In the genomic region with DNA sequence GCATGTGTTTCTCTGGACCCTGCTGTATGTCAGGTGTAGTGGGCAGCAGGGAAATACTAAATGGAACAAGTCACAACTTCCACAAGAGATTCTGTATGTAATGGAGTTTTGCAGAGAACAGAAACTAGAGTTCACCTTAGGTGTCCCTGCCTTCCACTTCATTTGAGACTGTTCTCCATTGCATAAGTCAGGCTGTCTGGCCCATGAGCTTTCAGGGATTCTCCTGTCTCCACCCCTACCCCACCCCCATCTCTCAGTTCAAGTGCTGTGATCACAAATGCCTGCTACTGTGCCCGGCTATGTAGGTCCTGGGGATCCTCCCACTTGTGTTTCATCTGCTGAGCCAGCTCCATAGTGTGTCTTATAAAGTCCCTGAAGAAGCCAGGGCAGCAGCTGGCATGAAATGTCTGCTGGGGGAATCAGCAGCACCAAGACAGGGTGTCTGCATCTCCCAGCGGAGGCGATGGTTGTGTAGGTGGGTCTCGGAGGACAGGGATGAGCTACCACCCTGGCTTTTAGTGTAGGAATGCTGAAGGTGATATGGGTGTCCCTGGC, we compare ENCODE assay signal across 23 mouse cellular contexts. TPM values are rescaled to one million over a fixed set of nuclear protein-coding genes. Genes with fewer than 3 reads are reported as not detected.
DNase-seq lines count a peak whose midpoint lies in the region; ATAC-seq and TF ChIP-seq lines count a peak whose summit lies in the region.
"Had no signal": no experiment of that assay in that cellular context is flagged by ENCODE, and none has a peak within 500 bp of the region (broad histone marks: within the 10 kb centered on the region; RNA-seq: fewer than 3 reads in every experiment).

No protein-coding gene starts in this region.

- H3K36me3 ChIP-seq in lung, postnatal 0 days (ENCODE audit: insufficient read depth, low read length), result peaks cover 2% of the 10 kb centered on the region
- H3K36me3 ChIP-seq in midbrain, embryonic 14.5 days (ENCODE audit: control insufficient read depth, insufficient read depth, low read length), result peaks cover 44% of the 10 kb centered on the region
- H3K36me3 ChIP-seq in hindbrain, embryonic 11.5 days (ENCODE audit: control insufficient read depth, insufficient read depth, low read length), result peaks cover 3% of the 10 kb centered on the region; the same call in 1 of the 2 replicates

- no peaks in the 10 kb centered on the region; the same call in 1 of the 2 replicates for H3K4me1 ChIP-seq in lung, postnatal 0 days (ENCODE audit: insufficient read depth, low read depth, low read length)
- H3K4me1 ChIP-seq in midbrain, embryonic 14.5 days (ENCODE audit: control insufficient read depth, insufficient read depth, low read length), result no peaks in the 10 kb centered on the region
- no peaks in the 10 kb centered on the region for H3K4me1 ChIP-seq in hindbrain, embryonic 11.5 days (replicated peaks; ENCODE audit: control insufficient read depth, insufficient read depth, low read length)
- H3K4me1 ChIP-seq: embryonic facial prominence, embryonic 10.5 days had no signal

- H3K27ac ChIP-seq in lung, postnatal 0 days (ENCODE audit: low read length), result no peak overlapping the region
- no peak overlapping the region for H3K27ac ChIP-seq in midbrain, embryonic 14.5 days (replicated peaks; ENCODE audit: low read depth, low read length)
- no peak overlapping the region for H3K27ac ChIP-seq in hindbrain, embryonic 11.5 days (ENCODE audit: low read depth, low read length)
- H3K27ac ChIP-seq: embryonic facial prominence, embryonic 10.5 days; liver, embryonic 14.5 days; macrophage; neural tube, embryonic 13.5 days had no signal

- ATAC-seq in lung, postnatal 0 days, result 0 out of 2 replicates have a peak, but pooled peaks have one; percentile 23
- no peak for ATAC-seq in midbrain, embryonic 14.5 days (ENCODE audit: low FRiP score, low TSS enrichment)
- no peak for ATAC-seq in hindbrain, embryonic 11.5 days (ENCODE audit: low FRiP score)

- no peak for TF ChIP-seq EP300 in lung, postnatal 0 days (IDR thresholded peaks at IDR 0.05)

- peak; percentile 13 to 15 for DNase-seq in layer of hippocampus, adult 18-20 months (ENCODE audit: low spot score in 2 of 2)
- no peak for DNase-seq in layer of hippocampus, postnatal 14 days (ENCODE audit: low spot score in 2 of 2)
- DNase-seq in lung, postnatal 0 days (ENCODE audit: low spot score), result no peak
- DNase-seq in lung, postnatal 14 days, result no peak
- DNase-seq in Muller cell, postnatal 12 days (ENCODE audit: inconsistent ontology term), result peak; percentile 25
- DNase-seq in brain, adult 2 months (ENCODE audit: low read depth, low spot score), result peak; percentile 71
- no peak for DNase-seq in midbrain, embryonic 14.5 days
- DNase-seq in hindbrain, embryonic 11.5 days (ENCODE audit: low spot score), result no peak
- DNase-seq: adrenal gland, adult 2 months; cerebellum, adult 9-10 months; kidney, adult 18-20 months; kidney, postnatal 10 days; spleen, adult 18-20 months; thymus, postnatal 4 days had no signal

- H3K9me3 ChIP-seq in lung, postnatal 0 days (ENCODE audit: low read length), result no peaks in the 10 kb centered on the region
- no peaks in the 10 kb centered on the region for H3K9me3 ChIP-seq in midbrain, embryonic 14.5 days (ENCODE audit: control insufficient read depth, low read length)
- no peaks in the 10 kb centered on the region for H3K9me3 ChIP-seq in hindbrain, embryonic 11.5 days (ENCODE audit: control insufficient read depth, low read length)
- H3K9me3 ChIP-seq: embryonic facial prominence, embryonic 10.5 days; neural tube, embryonic 13.5 days had no signal

- TF ChIP-seq CTCF in lung, postnatal 0 days (IDR thresholded peaks at IDR 0.05), result no peak

- WGBS in lung, postnatal 0 days, result 85% methylated on average over 4 of the region's 4 CpGs
- WGBS in midbrain, embryonic 14.5 days, result 90% methylated on average over 4 of the region's 4 CpGs
- WGBS in hindbrain, embryonic 11.5 days, result 94% methylated on average over 4 of the region's 4 CpGs

- no peak overlapping the region for H3K4me2 ChIP-seq in lung, postnatal 0 days (replicated peaks; ENCODE audit: low read depth, low read length)
- no peak overlapping the region for H3K4me2 ChIP-seq in midbrain, embryonic 14.5 days (ENCODE audit: low read length)
- no peak overlapping the region for H3K4me2 ChIP-seq in hindbrain, embryonic 11.5 days (replicated peaks; ENCODE audit: low read depth, low read length)
- H3K4me2 ChIP-seq: midbrain, embryonic 11.5 days; neural tube, embryonic 13.5 days had no signal

- H3K27me3 ChIP-seq in lung, postnatal 0 days (replicated peaks; ENCODE audit: insufficient read depth, low read length), result no peaks in the 10 kb centered on the region
- H3K27me3 ChIP-seq in midbrain, embryonic 14.5 days (ENCODE audit: control insufficient read depth, insufficient read depth, low read length), result no peaks in the 10 kb centered on the region
- H3K27me3 ChIP-seq in hindbrain, embryonic 11.5 days (ENCODE audit: control insufficient read depth, insufficient read depth, low read length), result no peaks in the 10 kb centered on the region
- H3K27me3 ChIP-seq: neural tube, embryonic 13.5 days had no signal

- H3K4me3 ChIP-seq in lung, postnatal 0 days (ENCODE audit: low read depth, low read length), result no peak overlapping the region
- H3K4me3 ChIP-seq in midbrain, embryonic 14.5 days (replicated peaks; ENCODE audit: low read depth, low read length), result no peak overlapping the region
- H3K4me3 ChIP-seq in hindbrain, embryonic 11.5 days (ENCODE audit: low read depth, low read length), result no peak overlapping the region
- H3K4me3 ChIP-seq: embryonic facial prominence, embryonic 10.5 days; neural tube, embryonic 13.5 days had no signal

- no peak overlapping the region for H3K9ac ChIP-seq in lung, postnatal 0 days (replicated peaks; ENCODE audit: low read depth)
- H3K9ac ChIP-seq in midbrain, embryonic 14.5 days (replicated peaks; ENCODE audit: low read length), result no peak overlapping the region
- no peak overlapping the region for H3K9ac ChIP-seq in hindbrain, embryonic 11.5 days (ENCODE audit: low read depth, low read length)
- H3K9ac ChIP-seq: liver, embryonic 14.5 days; neural tube, embryonic 13.5 days had no signal

RNA-seq across cellular contexts. Expression of gene Kdelr2, which starts 7.3 kb away (rescaled TPM):
- 10 to 100 TPM; 35.3 to 38.9 TPM for total RNA-seq in layer of hippocampus, adult 18-20 months (2021)
- total RNA-seq in layer of hippocampus, postnatal 14 days (2021), result 10 to 100 TPM; 42.9 to 49.7 TPM
- 233 and 242 TPM in 2 replicates for polyA plus RNA-seq in lung, postnatal 0 days (2015; fragmentation: Nextera tagmentation; extraction: Ambion mirVana)
- polyA plus RNA-seq in midbrain, embryonic 14.5 days (2014; fragmentation: Nextera tagmentation; extraction: Ambion mirVana), result 134 and 139 TPM in 2 replicates
- polyA plus RNA-seq in hindbrain, embryonic 11.5 days (2014; fragmentation: Nextera tagmentation; extraction: Ambion mirVana), result 189 and 202 TPM in 2 replicates

RNA-seq across cellular contexts. Expression of gene Daglb, which starts 53.5 kb away (rescaled TPM):
- 10 to 100 TPM; 29.1 TPM for total RNA-seq in layer of hippocampus, adult 18-20 months (2021)
- 10 to 100 TPM; 22.8 to 22.9 TPM for total RNA-seq in layer of hippocampus, postnatal 14 days (2021)
- polyA plus RNA-seq in lung, postnatal 0 days (2015; fragmentation: Nextera tagmentation; extraction: Ambion mirVana), result 5.9 and 6.0 TPM in 2 replicates
- 17.6 and 17.8 TPM in 2 replicates for polyA plus RNA-seq in midbrain, embryonic 14.5 days (2014; fragmentation: Nextera tagmentation; extraction: Ambion mirVana)
- 10.2 and 12.2 TPM in 2 replicates for polyA plus RNA-seq in hindbrain, embryonic 11.5 days (2014; fragmentation: Nextera tagmentation; extraction: Ambion mirVana)

RNA-seq across cellular contexts. Expression of gene Grid2ip, which starts 53.8 kb away (rescaled TPM):
- 1 to 10 TPM; 1.5 to 2.0 TPM for total RNA-seq in layer of hippocampus, adult 18-20 months (2021)
- total RNA-seq in layer of hippocampus, postnatal 14 days (2021), result 1 to 10 TPM; 4.1 to 8.1 TPM
- not detected in 2 replicates for polyA plus RNA-seq in lung, postnatal 0 days (2015; fragmentation: Nextera tagmentation; extraction: Ambion mirVana)
- 0.29 and 0.31 TPM in 2 replicates for polyA plus RNA-seq in midbrain, embryonic 14.5 days (2014; fragmentation: Nextera tagmentation; extraction: Ambion mirVana)
- 0.42 and 0.49 TPM in 2 replicates for polyA plus RNA-seq in hindbrain, embryonic 11.5 days (2014; fragmentation: Nextera tagmentation; extraction: Ambion mirVana)
- total RNA-seq: common myeloid progenitor, adult 5-6 weeks; hematopoietic stem cell, adult 5-6 weeks; monocyte, adult 5-6 weeks had no signal
- polyA plus RNA-seq: C2C12, macrophage had no signal

Comparison
In these comparisons a context has a peak if more than half of its experiments do, and no peak if none do; other contexts are left out.
1. DNase-seq: peak in layer of hippocampus, adult 18-20 months (2 of 2), Muller cell, postnatal 12 days (single experiment) and brain, adult 2 months (single experiment); none in layer of hippocampus, postnatal 14 days (0 of 2), lung, postnatal 0 days (single experiment), lung, postnatal 14 days (single experiment), midbrain, embryonic 14.5 days (single experiment) and hindbrain, embryonic 11.5 days (single experiment).